Mouse (Mus musculus) erythroblast, embryonic 14.5 days (primary cell): Measurements from ENCODE around the gene Tbxas1. TPM values are rescaled to one million over a fixed set of nuclear protein-coding genes. Genes with fewer than 3 reads are reported as not detected.

Experiments used
- H3K27me3 ChIP-seq: 2 replicates; pipeline ENCODE4 v1.6.1; 2012; ENCODE audit warnings: inconsistent platforms; ENCODE audit not compliant: control insufficient read depth
- H3K36me3 ChIP-seq: 2 replicates; pipeline ENCODE4 v1.6.1; 2012; ENCODE audit warnings: mild to moderate bottlenecking, inconsistent platforms; ENCODE audit not compliant: control insufficient read depth
- H3K4me1 ChIP-seq: 2 replicates; pipeline ENCODE4 v1.6.1; 2012; ENCODE audit warnings: inconsistent platforms; ENCODE audit not compliant: control insufficient read depth
- H3K4me3 ChIP-seq: replicated peaks from 2 replicates; pipeline ENCODE3; 2012; ENCODE audit warnings: moderate library complexity, mild to moderate bottlenecking, inconsistent platforms
- H3K9me3 ChIP-seq: 2 replicates; pipeline ENCODE4 v1.6.1; 2012; ENCODE audit warnings: low read length, inconsistent platforms, mixed read lengths; ENCODE audit not compliant: control insufficient read depth
- GATA1 ChIP-seq: IDR thresholded peaks from 2 replicates; pipeline ENCODE4 v1.6.1; 2012; ENCODE audit warnings: low read length, inconsistent platforms, mixed read lengths
- TAL1 ChIP-seq: IDR thresholded peaks from 3 replicates; pipeline ENCODE4 v1.6.1; 2012; ENCODE audit warnings: low read length, inconsistent platforms, mixed read lengths
- polyA plus RNA-seq: library from polyadenylated mRNA; stranded (reverse); fragments of >175 nt; gene quantifications from 2 replicates; pipeline ENCODE4 v1.2.3, GENCODE M21; 2012

Gene Tbxas1
- polyA plus RNA-seq, 1 experiment, result 0.19 TPM

GRCm38 (mm10) chr6:39017942-39018341 is 142.7 kb downstream of the Tbxas1 start:
- H3K36me3 ChIP-seq, result no peaks in the 10 kb centered on the region
- H3K27me3 ChIP-seq, result peaks cover 2% of the 10 kb centered on the region
- peaks cover 16% of the 10 kb centered on the region for H3K4me1 ChIP-seq
- TF ChIP-seq GATA1, result no peak
- TF ChIP-seq TAL1, result no peak
- peaks cover 4% of the 10 kb centered on the region for H3K9me3 ChIP-seq
- no peak overlapping the region for H3K4me3 ChIP-seq

- H3K36me3 ChIP-seq, result no peaks in the 10 kb centered on the region
- no peak for TF ChIP-seq TAL1
- no peak for TF ChIP-seq GATA1
Measured at GRCm38 (mm10) chr6:39018805-39019204, 143.6 kb downstream of the Tbxas1 start.

GRCm38 (mm10) chr6:39019219-39019618 is 144.0 kb downstream of the Tbxas1 start:
- no peaks in the 10 kb centered on the region for H3K9me3 ChIP-seq
- H3K36me3 ChIP-seq, result no peaks in the 10 kb centered on the region
- TF ChIP-seq TAL1, result no peak
- TF ChIP-seq GATA1, result no peak
- H3K4me3 ChIP-seq, result no peak overlapping the region
- peaks cover 16% of the 10 kb centered on the region for H3K4me1 ChIP-seq
- H3K27me3 ChIP-seq, result peaks cover 2% of the 10 kb centered on the region; the same call in 1 of the 2 replicates

More at GRCm38 (mm10) chr6:39018805-39019204, 143.6 kb downstream of the Tbxas1 start:
- Histone ChIP-seq H3K4me1 (peaks cover 16% of the 10 kb centered on the region), H3K4me3 (no peak overlapping the region), H3K9me3 (no peaks in the 10 kb centered on the region), H3K27me3 (peaks cover 2% of the 10 kb centered on the region; the same call in 1 of the 2 replicates)

GRCm38 (mm10) chr6:39021909-39022308 is 146.7 kb downstream of the Tbxas1 start:
- Histone ChIP-seq H3K4me3 (no peak overlapping the region), H3K27me3 (no peaks in the 10 kb centered on the region), H3K4me1 (peaks cover 16% of the 10 kb centered on the region), H3K36me3 (no peaks in the 10 kb centered on the region), H3K9me3 (no peaks in the 10 kb centered on the region)
- TF ChIP-seq TAL1, result no peak
- TF ChIP-seq GATA1, result no peak

- peaks cover 16% of the 10 kb centered on the region for H3K4me1 ChIP-seq
- H3K36me3 ChIP-seq, result no peaks in the 10 kb centered on the region
- peaks cover 2% of the 10 kb centered on the region; the same call in 1 of the 2 replicates for H3K27me3 ChIP-seq
- TF ChIP-seq TAL1 (no peak), GATA1 (no peak)
- no peaks in the 10 kb centered on the region for H3K9me3 ChIP-seq
- H3K4me3 ChIP-seq, result no peak overlapping the region
Measured at GRCm38 (mm10) chr6:39022461-39023181, 147.4 kb downstream of the Tbxas1 start.

- TF ChIP-seq GATA1 (no peak), TAL1 (no peak)
- Histone ChIP-seq H3K36me3 (no peaks in the 10 kb centered on the region), H3K27me3 (peaks cover 5% of the 10 kb centered on the region), H3K4me3 (no peak overlapping the region), H3K4me1 (peaks cover 15% of the 10 kb centered on the region), H3K9me3 (no peaks in the 10 kb centered on the region)
Measured at GRCm38 (mm10) chr6:39024631-39025030, 149.4 kb downstream of the Tbxas1 start.

- Histone ChIP-seq H3K4me1 (peaks cover 15% of the 10 kb centered on the region), H3K36me3 (no peaks in the 10 kb centered on the region), H3K4me3 (no peak overlapping the region), H3K9me3 (no peaks in the 10 kb centered on the region), H3K27me3 (peaks cover 5% of the 10 kb centered on the region)
- TF ChIP-seq TAL1 (no peak), GATA1 (no peak)
Measured at GRCm38 (mm10) chr6:39025038-39025437, 149.8 kb downstream of the Tbxas1 start.

- no peaks in the 10 kb centered on the region for H3K36me3 ChIP-seq
- peaks cover 5% of the 10 kb centered on the region for H3K27me3 ChIP-seq
- H3K4me3 ChIP-seq, result no peak overlapping the region
- TF ChIP-seq GATA1, result no peak
- no peak for TF ChIP-seq TAL1
- H3K4me1 ChIP-seq, result no peaks in the 10 kb centered on the region
- no peaks in the 10 kb centered on the region for H3K9me3 ChIP-seq
Measured at GRCm38 (mm10) chr6:39030714-39031113, 155.5 kb downstream of the Tbxas1 start.

- Histone ChIP-seq H3K9me3 (no peaks in the 10 kb centered on the region), H3K4me1 (no peaks in the 10 kb centered on the region), H3K27me3 (peaks cover 3% of the 10 kb centered on the region; the same call in 1 of the 2 replicates), H3K4me3 (no peak overlapping the region), H3K36me3 (no peaks in the 10 kb centered on the region)
- TF ChIP-seq GATA1 (no peak), TAL1 (no peak)
Measured at GRCm38 (mm10) chr6:39033676-39034075, 158.5 kb downstream of the Tbxas1 start.

- Histone ChIP-seq H3K9me3 (no peaks in the 10 kb centered on the region), H3K36me3 (no peaks in the 10 kb centered on the region), H3K27me3 (peaks cover 3% of the 10 kb centered on the region; the same call in 1 of the 2 replicates), H3K4me1 (no peaks in the 10 kb centered on the region), H3K4me3 (no peak overlapping the region)
- no peak for TF ChIP-seq TAL1
- no peak for TF ChIP-seq GATA1
Measured at GRCm38 (mm10) chr6:39035039-39035438, 159.8 kb downstream of the Tbxas1 start.
